Mouse (Mus musculus): ENCODE results near the gene Rnf168. TPM values are rescaled to one million over a fixed set of nuclear protein-coding genes. Genes with fewer than 3 reads are reported as not detected.

The Rnf168 gene
- polyA plus RNA-seq, 1 experiment = 7.4 TPM

DNA sequence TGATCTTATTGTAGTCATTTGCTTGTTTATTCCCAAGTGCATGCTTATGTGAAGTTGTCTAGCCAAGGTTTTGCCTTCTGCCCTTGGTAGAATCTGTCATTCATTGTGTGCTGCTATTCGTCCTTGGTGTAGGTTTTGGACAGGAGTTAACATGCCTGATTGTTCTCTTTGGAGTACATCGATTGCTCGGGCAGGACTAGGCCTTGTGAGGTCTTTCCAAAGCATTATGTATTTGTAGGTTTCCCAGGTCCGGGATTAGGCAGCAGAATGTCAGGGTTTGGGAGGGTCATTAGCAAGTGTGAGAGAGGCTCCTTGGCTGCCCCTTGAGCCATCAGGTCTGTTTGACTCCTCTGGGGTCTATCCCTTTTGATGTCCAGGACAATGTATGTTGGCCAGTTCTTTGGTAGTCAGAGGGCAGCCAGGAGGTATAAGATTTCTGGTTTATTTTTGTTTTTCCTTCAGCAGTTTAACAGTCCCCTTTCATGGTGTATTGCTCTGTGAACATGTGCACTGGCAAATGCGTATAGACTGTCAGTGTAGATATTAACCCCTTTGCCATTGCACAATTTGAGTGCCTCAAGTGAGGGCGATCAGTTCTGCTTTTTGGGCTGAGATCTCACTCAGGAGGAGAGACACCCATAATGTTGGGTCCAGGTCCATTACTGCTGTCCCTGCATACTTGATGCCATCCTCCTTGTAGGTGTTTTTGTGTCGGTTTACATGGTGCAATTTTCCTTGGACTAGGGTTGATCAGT is 58.9 kb downstream of the Rnf168 start:
- H3K27me3 ChIP-seq (ENCODE audit: control insufficient read depth, insufficient read depth, insufficient read length) = no peaks in the 10 kb centered on the region
- H3K79me3 ChIP-seq (ENCODE audit: low read depth) = peaks cover 65% of the 10 kb centered on the region
- H3ac ChIP-seq (ENCODE audit: control insufficient read depth, insufficient read length, low read depth) = no peak overlapping the region
- TF ChIP-seq MAX (IDR thresholded peaks at IDR 0.05) = no peak
- no peak for TF ChIP-seq MYOG (IDR thresholded peaks at IDR 0.05; ENCODE audit: control insufficient read depth, extremely low read depth, insufficient read length)
- no peak for TF ChIP-seq FOSL1 (IDR thresholded peaks at IDR 0.05; ENCODE audit: insufficient read depth, low read length, poor library complexity, severe bottlenecking)
- no peak for TF ChIP-seq CTCF (IDR thresholded peaks at IDR 0.05; ENCODE audit: control insufficient read depth, insufficient read depth, insufficient read length)
- no peak for TF ChIP-seq CEBPB (IDR thresholded peaks at IDR 0.05; ENCODE audit: low read depth)
- no peak for TF ChIP-seq MYOD1 (IDR thresholded peaks at IDR 0.05; ENCODE audit: control insufficient read depth, insufficient read length, low read depth)
- TF ChIP-seq USF1 (IDR thresholded peaks at IDR 0.05; ENCODE audit: low read depth) = no peak
- peaks cover 92% of the 10 kb centered on the region for H3K79me2 ChIP-seq (ENCODE audit: control insufficient read depth, insufficient read depth)
- no peak overlapping the region for H3K4me3 ChIP-seq (ENCODE audit: insufficient read depth, poor library complexity, severe bottlenecking)
- no peaks in the 10 kb centered on the region for H3K36me3 ChIP-seq (ENCODE audit: control insufficient read depth, insufficient read depth)

GRCm38 (mm10) chr16:32337001-32337400 is 59.7 kb downstream of the Rnf168 start:
- peaks cover 67% of the 10 kb centered on the region for H3K79me3 ChIP-seq (ENCODE audit: low read depth)
- H3K27me3 ChIP-seq (ENCODE audit: control insufficient read depth, insufficient read depth, insufficient read length) = no peaks in the 10 kb centered on the region
- TF ChIP-seq MYOG (IDR thresholded peaks at IDR 0.05; ENCODE audit: control insufficient read depth, extremely low read depth, insufficient read length) (no peak), USF1 (IDR thresholded peaks at IDR 0.05; ENCODE audit: low read depth) (no peak), FOSL1 (IDR thresholded peaks at IDR 0.05; ENCODE audit: insufficient read depth, low read length, poor library complexity, severe bottlenecking) (no peak), CEBPB (IDR thresholded peaks at IDR 0.05; ENCODE audit: low read depth) (no peak), CTCF (IDR thresholded peaks at IDR 0.05; ENCODE audit: control insufficient read depth, insufficient read depth, insufficient read length) (no peak), MAX (IDR thresholded peaks at IDR 0.05) (no peak), MYOD1 (IDR thresholded peaks at IDR 0.05; ENCODE audit: control insufficient read depth, insufficient read length, low read depth) (no peak)
- H3K4me3 ChIP-seq (ENCODE audit: insufficient read depth, poor library complexity, severe bottlenecking) = no peak overlapping the region
- H3ac ChIP-seq (ENCODE audit: control insufficient read depth, insufficient read length, low read depth) = no peak overlapping the region
- no peaks in the 10 kb centered on the region for H3K36me3 ChIP-seq (ENCODE audit: control insufficient read depth, insufficient read depth)
- H3K79me2 ChIP-seq (ENCODE audit: control insufficient read depth, insufficient read depth) = peaks cover 99% of the 10 kb centered on the region

GRCm38 (mm10) chr16:32340451-32340850 is 63.2 kb downstream of the Rnf168 start:
- Histone ChIP-seq H3K27me3 (ENCODE audit: control insufficient read depth, insufficient read depth, insufficient read length) (no peaks in the 10 kb centered on the region), H3K79me2 (ENCODE audit: control insufficient read depth, insufficient read depth) (peaks cover 98% of the 10 kb centered on the region), H3K36me3 (ENCODE audit: control insufficient read depth, insufficient read depth) (no peaks in the 10 kb centered on the region), H3ac (ENCODE audit: control insufficient read depth, insufficient read length, low read depth) (no peak overlapping the region), H3K79me3 (ENCODE audit: low read depth) (peaks cover 54% of the 10 kb centered on the region), H3K4me3 (ENCODE audit: insufficient read depth, poor library complexity, severe bottlenecking) (no peak overlapping the region)
- TF ChIP-seq CTCF (IDR thresholded peaks at IDR 0.05; ENCODE audit: control insufficient read depth, insufficient read depth, insufficient read length) (no peak), MAX (IDR thresholded peaks at IDR 0.05) (no peak), FOSL1 (IDR thresholded peaks at IDR 0.05; ENCODE audit: insufficient read depth, low read length, poor library complexity, severe bottlenecking) (no peak), USF1 (IDR thresholded peaks at IDR 0.05; ENCODE audit: low read depth) (no peak), MYOG (IDR thresholded peaks at IDR 0.05; ENCODE audit: control insufficient read depth, extremely low read depth, insufficient read length) (no peak), CEBPB (IDR thresholded peaks at IDR 0.05; ENCODE audit: low read depth) (no peak), MYOD1 (IDR thresholded peaks at IDR 0.05; ENCODE audit: control insufficient read depth, insufficient read length, low read depth) (no peak)

GRCm38 (mm10) chr16:32345521-32345920 is 68.3 kb downstream of the Rnf168 start:
- peaks cover 99% of the 10 kb centered on the region for H3K79me2 ChIP-seq (ENCODE audit: control insufficient read depth, insufficient read depth)
- TF ChIP-seq CTCF (IDR thresholded peaks at IDR 0.05; ENCODE audit: control insufficient read depth, insufficient read depth, insufficient read length) (no peak), FOSL1 (IDR thresholded peaks at IDR 0.05; ENCODE audit: insufficient read depth, low read length, poor library complexity, severe bottlenecking) (no peak), MYOG (IDR thresholded peaks at IDR 0.05; ENCODE audit: control insufficient read depth, extremely low read depth, insufficient read length) (no peak), USF1 (IDR thresholded peaks at IDR 0.05; ENCODE audit: low read depth) (no peak), MYOD1 (IDR thresholded peaks at IDR 0.05; ENCODE audit: control insufficient read depth, insufficient read length, low read depth) (no peak), CEBPB (IDR thresholded peaks at IDR 0.05; ENCODE audit: low read depth) (no peak), MAX (IDR thresholded peaks at IDR 0.05) (no peak)
- H3ac ChIP-seq (ENCODE audit: control insufficient read depth, insufficient read length, low read depth) = no peak overlapping the region
- no peak overlapping the region for H3K4me3 ChIP-seq (ENCODE audit: insufficient read depth, poor library complexity, severe bottlenecking)
- H3K79me3 ChIP-seq (ENCODE audit: low read depth) = peaks cover 48% of the 10 kb centered on the region
- no peaks in the 10 kb centered on the region for H3K36me3 ChIP-seq (ENCODE audit: control insufficient read depth, insufficient read depth)
- no peaks in the 10 kb centered on the region for H3K27me3 ChIP-seq (ENCODE audit: control insufficient read depth, insufficient read depth, insufficient read length)

- H3ac ChIP-seq (ENCODE audit: control insufficient read depth, insufficient read length, low read depth) = no peak overlapping the region
Measured at GRCm38 (mm10) chr16:32350776-32351175, 73.5 kb downstream of the Rnf168 start.

More at GRCm38 (mm10) chr16:32350776-32351175, 73.5 kb downstream of the Rnf168 start:
- no peaks in the 10 kb centered on the region for H3K27me3 ChIP-seq (ENCODE audit: control insufficient read depth, insufficient read depth, insufficient read length)
- H3K79me2 ChIP-seq (ENCODE audit: control insufficient read depth, insufficient read depth) = peaks cover 79% of the 10 kb centered on the region
- peaks cover 22% of the 10 kb centered on the region for H3K36me3 ChIP-seq (ENCODE audit: control insufficient read depth, insufficient read depth)
- TF ChIP-seq MYOD1 (IDR thresholded peaks at IDR 0.05; ENCODE audit: control insufficient read depth, insufficient read length, low read depth) = no peak
- no peak for TF ChIP-seq CTCF (IDR thresholded peaks at IDR 0.05; ENCODE audit: control insufficient read depth, insufficient read depth, insufficient read length)
- TF ChIP-seq USF1 (IDR thresholded peaks at IDR 0.05; ENCODE audit: low read depth) = no peak
- TF ChIP-seq MAX (IDR thresholded peaks at IDR 0.05) = no peak
- no peak for TF ChIP-seq MYOG (IDR thresholded peaks at IDR 0.05; ENCODE audit: control insufficient read depth, extremely low read depth, insufficient read length)
- no peak for TF ChIP-seq CEBPB (IDR thresholded peaks at IDR 0.05; ENCODE audit: low read depth)
- no peak for TF ChIP-seq FOSL1 (IDR thresholded peaks at IDR 0.05; ENCODE audit: insufficient read depth, low read length, poor library complexity, severe bottlenecking)
- peaks cover 32% of the 10 kb centered on the region for H3K79me3 ChIP-seq (ENCODE audit: low read depth)
- no peak overlapping the region for H3K4me3 ChIP-seq (ENCODE audit: insufficient read depth, poor library complexity, severe bottlenecking)

Small RNA genes lying within 50 kb of the gene (microRNA-seq; reads per million reads assigned to microRNA genes)
- not detected for gene Mir1946a (ENCODE audit: borderline microRNAs expressed)

Other genes with a start within 250 kb of the Rnf168 start
- 16.4 TPM for gene Pak2, start 198.1 kb upstream of the Rnf168 start, polyA plus RNA-seq (2012; fragmentation: generic; extraction: Trizol)
- 30.8 TPM for gene Pigx, start 177.7 kb upstream of the Rnf168 start, polyA plus RNA-seq (2012; fragmentation: generic; extraction: Trizol)
- 4.2 TPM for gene Cep19, start 177.7 kb upstream of the Rnf168 start, polyA plus RNA-seq (2012; fragmentation: generic; extraction: Trizol)
- not detected for gene Nrros, start 111.9 kb upstream of the Rnf168 start, polyA plus RNA-seq (2012; fragmentation: generic; extraction: Trizol)
- gene Bex6, start 97.6 kb upstream of the Rnf168 start, polyA plus RNA-seq (2012; fragmentation: generic; extraction: Trizol) = not detected
- 5.8 TPM for gene Fbxo45, start 30.3 kb upstream of the Rnf168 start, polyA plus RNA-seq (2012; fragmentation: generic; extraction: Trizol)
- 10.9 TPM for gene Wdr53, start 30.2 kb upstream of the Rnf168 start, polyA plus RNA-seq (2012; fragmentation: generic; extraction: Trizol)
- gene Smco1, start 6.0 kb upstream of the Rnf168 start, polyA plus RNA-seq (2012; fragmentation: generic; extraction: Trizol) = not detected
- 10.8 TPM for gene Ubxn7, start 54.8 kb downstream of the Rnf168 start, polyA plus RNA-seq (2012; fragmentation: generic; extraction: Trizol)
- gene Tm4sf19, start 123.0 kb downstream of the Rnf168 start, polyA plus RNA-seq (2012; fragmentation: generic; extraction: Trizol) = not detected
- gene Tctex1d2, start 142.2 kb downstream of the Rnf168 start, polyA plus RNA-seq (2012; fragmentation: generic; extraction: Trizol) = 16.6 TPM
- gene Pcyt1a, start 153.5 kb downstream of the Rnf168 start, polyA plus RNA-seq (2012; fragmentation: generic; extraction: Trizol) = 14.3 TPM
- gene Slc51a, start 210.4 kb downstream of the Rnf168 start, polyA plus RNA-seq (2012; fragmentation: generic; extraction: Trizol) = 0.14 TPM
- not detected for gene Zdhhc19, start 218.8 kb downstream of the Rnf168 start, polyA plus RNA-seq (2012; fragmentation: generic; extraction: Trizol)